Mouse (Mus musculus): Measurements from ENCODE around the gene Diras1. TPM values are rescaled to one million over a fixed set of nuclear protein-coding genes. Genes with fewer than 3 reads are reported as not detected.

Diras1 gene
- total and polyA plus RNA-seq, 3 experiments = not detected

DNA sequence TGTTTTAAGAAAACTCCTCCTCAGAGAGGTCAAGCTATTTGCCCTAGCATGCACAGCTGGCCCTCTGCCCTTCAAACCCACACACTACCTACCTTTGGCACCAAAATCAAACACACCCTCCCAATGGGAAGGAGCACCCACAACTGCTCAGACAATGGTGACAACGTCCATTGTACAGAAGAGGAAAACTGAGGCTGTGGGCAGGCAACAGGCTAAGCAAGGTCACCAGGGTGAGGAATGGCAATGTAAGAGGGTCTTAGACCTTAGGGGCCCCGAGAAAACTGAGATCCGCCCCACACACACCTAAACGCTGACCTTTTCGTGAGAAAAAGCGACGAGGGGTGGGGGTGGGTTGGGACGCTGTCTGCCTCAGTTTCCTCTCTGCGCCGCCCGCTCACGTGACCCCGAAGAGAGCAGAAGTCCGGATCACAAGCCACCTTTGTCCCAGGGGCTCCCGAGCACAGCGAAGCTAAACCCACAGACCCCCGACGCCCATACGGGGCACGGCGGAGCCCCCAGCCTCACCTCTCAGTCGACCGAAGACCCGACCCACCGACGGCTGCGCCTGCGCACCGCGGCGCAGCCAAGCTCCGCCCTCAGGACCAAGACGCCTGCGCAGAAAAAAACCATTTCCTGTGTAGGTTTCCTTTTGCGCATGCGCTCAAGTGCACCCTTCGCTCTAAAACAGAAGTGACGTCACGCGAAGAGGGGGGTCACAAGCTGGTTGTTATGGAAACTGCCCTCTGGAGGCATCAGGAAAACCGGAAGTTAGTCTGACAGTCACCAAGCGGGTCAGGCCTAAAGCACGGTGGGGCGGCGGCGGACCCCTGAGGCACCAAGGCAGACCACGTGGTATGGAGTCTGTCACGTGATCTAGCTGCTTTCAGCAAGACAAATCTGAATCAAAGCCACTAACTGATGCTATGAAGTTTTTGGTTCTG is 34.4 kb upstream of the Diras1 start, which contains the start of gene Sgta (continued):
- TF ChIP-seq NRF1 (IDR thresholded peaks at IDR 0.05; ENCODE audit: low read depth, low read length) (peak; percentile 100), NELFE (IDR thresholded peaks at IDR 0.05; ENCODE audit: low read depth, low read length) (peak; percentile 81), E2F4 (IDR thresholded peaks at IDR 0.05; ENCODE audit: insufficient replicate concordance, low read depth, low read length) (no peak), EP300 (IDR thresholded peaks at IDR 0.05; ENCODE audit: low read length) (no peak), MEF2A (IDR thresholded peaks at IDR 0.05; ENCODE audit: borderline replicate concordance, low read depth, low read length) (no peak), USF2 (conservative IDR thresholded peaks at IDR 0.05; ENCODE audit: low read depth, low read length) (peak; percentile 97), UBTF (IDR thresholded peaks at IDR 0.05; ENCODE audit: low read depth, low read length) (no peak), CHD2 (IDR thresholded peaks at IDR 0.05; ENCODE audit: low read length) (no peak), MYC (IDR thresholded peaks at IDR 0.05; ENCODE audit: low read depth, low read length) (peak; percentile 93), ZMIZ1 (IDR thresholded peaks at IDR 0.05; ENCODE audit: low read depth, low read length) (no peak), SMC3 (IDR thresholded peaks at IDR 0.05; ENCODE audit: low read depth, low read length) (no peak), JUND (conservative IDR thresholded peaks at IDR 0.05; ENCODE audit: low read depth, low read length) (peak; percentile 65), SIN3A (IDR thresholded peaks at IDR 0.05; ENCODE audit: low read length) (no peak; the same call in 1 of the 2 replicates), MXI1 (IDR thresholded peaks at IDR 0.05; ENCODE audit: low read depth, low read length) (peak; percentile 96), CHD1 (IDR thresholded peaks at IDR 0.05; ENCODE audit: low read depth, low read length) (no peak), MAFK (IDR thresholded peaks at IDR 0.05; ENCODE audit: insufficient replicate concordance, low read length) (no peak), HCFC1 (IDR thresholded peaks at IDR 0.05; ENCODE audit: low read depth, low read length) (peak; percentile 86), POLR2A (IDR thresholded peaks at IDR 0.05; ENCODE audit: low read depth, low read length) (peak; percentile 90), POLR2AphosphoS2 (IDR thresholded peaks at IDR 0.05; ENCODE audit: low read depth, low read length) (no peak)

DNA sequence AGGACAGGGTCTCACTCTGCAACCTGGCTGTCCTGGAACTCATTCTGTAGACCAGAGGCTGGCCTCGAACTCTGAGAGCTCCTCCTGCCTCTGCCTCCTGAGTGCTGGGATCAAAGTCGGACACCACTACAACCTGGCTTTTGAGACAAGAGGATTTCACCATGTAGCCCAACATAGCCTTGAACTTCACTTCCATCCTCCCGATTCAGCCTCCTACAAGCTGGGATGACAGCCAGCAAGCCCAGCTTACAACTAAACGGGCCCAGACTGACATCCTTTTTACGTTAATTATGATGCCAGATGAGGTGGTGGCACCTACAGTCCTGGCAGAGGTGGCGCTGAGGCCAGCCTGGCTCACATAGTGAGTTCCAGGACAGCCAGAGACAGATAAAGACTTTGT is 33.4 kb upstream of the Diras1 start:
- Histone ChIP-seq H3K27me3 (replicated peaks) (no peaks in the 10 kb centered on the region), H3K27ac (ENCODE audit: insufficient read depth, low read depth) (no peak overlapping the region), H3K9ac (ENCODE audit: insufficient read depth, low read depth) (peak overlapping the region; percentile 92), H3K9me3 (replicated peaks; ENCODE audit: low read length) (no peaks in the 10 kb centered on the region), H3K79me2 (replicated peaks; ENCODE audit: control insufficient read depth, extremely low read depth, insufficient read depth, poor library complexity, severe bottlenecking) (peaks cover 53% of the 10 kb centered on the region), H3K36me3 (replicated peaks in 1 of 2; ENCODE audit: control insufficient read depth in 1 of 2, insufficient read depth in 1 of 2, low read length in 1 of 2) (peaks cover 8 to 47% of the 10 kb centered on the region in 2 experiments), H3K4me2 (ENCODE audit: insufficient read depth, low read depth, poor library complexity, severe bottlenecking) (peak overlapping the region; percentile 90), H3K4me1 (ENCODE audit: control insufficient read depth in 1 of 2, insufficient read depth in 2 of 2) (peaks cover 8 to 33% of the 10 kb centered on the region in 2 experiments), H3K4me3 (replicated peaks in 1 of 3; ENCODE audit: low read depth in 2 of 3, low read length in 2 of 3, poor library complexity in 1 of 3) (peak overlapping the region; percentile 92 to 96 (median 95))
- dilution Hi-C loops (cut with MboI; ENCODE audit: extremely low pct_ligation_motif_present, extremely low pct_unique_long_range_greater_than_20kb, low sequenced_read_pairs) (no loop called here), in situ Hi-C loops (cut with MboI; ENCODE audit: low pct_ligation_motif_present, low pct_unique_long_range_greater_than_20kb, low sequenced_read_pairs) (no loop called here)
- no peak for TF ChIP-seq MEF2A (IDR thresholded peaks at IDR 0.05; ENCODE audit: borderline replicate concordance, low read depth, low read length)
- TF ChIP-seq POLR2AphosphoS2 (IDR thresholded peaks at IDR 0.05; ENCODE audit: low read depth, low read length) = no peak
- TF ChIP-seq MXI1 (IDR thresholded peaks at IDR 0.05; ENCODE audit: low read depth, low read length) = no peak
- TF ChIP-seq CHD2 (IDR thresholded peaks at IDR 0.05; ENCODE audit: low read length) = no peak
- no peak for TF ChIP-seq MYC (IDR thresholded peaks at IDR 0.05; ENCODE audit: low read depth, low read length)
- TF ChIP-seq JUND (conservative IDR thresholded peaks at IDR 0.05; ENCODE audit: low read depth, low read length) = no peak
- TF ChIP-seq ELF1 (IDR thresholded peaks at IDR 0.05; ENCODE audit: low read depth, low read length) = no peak
- no peak for TF ChIP-seq KAT2A (IDR thresholded peaks at IDR 0.05; ENCODE audit: insufficient replicate concordance, low read length)
- no peak for TF ChIP-seq RCOR1 (conservative IDR thresholded peaks at IDR 0.05; ENCODE audit: low read depth, low read length)
- no peak for TF ChIP-seq ZC3H11A (IDR thresholded peaks at IDR 0.05; ENCODE audit: low read depth, low read length)
- TF ChIP-seq ETS1 (conservative IDR thresholded peaks at IDR 0.05; ENCODE audit: low read depth, low read length) = no peak
- TF ChIP-seq TBP (conservative IDR thresholded peaks at IDR 0.05; ENCODE audit: low read depth, low read length) = no peak
- DNase-seq (ENCODE audit: extremely low read depth) = no peak
